Mouse (Mus musculus) kidney, postnatal 4 days (tissue): ENCODE data around the gene BC025920.

Source experiments
- DNase-seq, 2 experiments: peaks; one replicate each; pipeline ENCODE4 v3.0.0; 2021; ENCODE audit warnings: mixed read lengths in 2 of 2

The BC025920 gene

DNA sequence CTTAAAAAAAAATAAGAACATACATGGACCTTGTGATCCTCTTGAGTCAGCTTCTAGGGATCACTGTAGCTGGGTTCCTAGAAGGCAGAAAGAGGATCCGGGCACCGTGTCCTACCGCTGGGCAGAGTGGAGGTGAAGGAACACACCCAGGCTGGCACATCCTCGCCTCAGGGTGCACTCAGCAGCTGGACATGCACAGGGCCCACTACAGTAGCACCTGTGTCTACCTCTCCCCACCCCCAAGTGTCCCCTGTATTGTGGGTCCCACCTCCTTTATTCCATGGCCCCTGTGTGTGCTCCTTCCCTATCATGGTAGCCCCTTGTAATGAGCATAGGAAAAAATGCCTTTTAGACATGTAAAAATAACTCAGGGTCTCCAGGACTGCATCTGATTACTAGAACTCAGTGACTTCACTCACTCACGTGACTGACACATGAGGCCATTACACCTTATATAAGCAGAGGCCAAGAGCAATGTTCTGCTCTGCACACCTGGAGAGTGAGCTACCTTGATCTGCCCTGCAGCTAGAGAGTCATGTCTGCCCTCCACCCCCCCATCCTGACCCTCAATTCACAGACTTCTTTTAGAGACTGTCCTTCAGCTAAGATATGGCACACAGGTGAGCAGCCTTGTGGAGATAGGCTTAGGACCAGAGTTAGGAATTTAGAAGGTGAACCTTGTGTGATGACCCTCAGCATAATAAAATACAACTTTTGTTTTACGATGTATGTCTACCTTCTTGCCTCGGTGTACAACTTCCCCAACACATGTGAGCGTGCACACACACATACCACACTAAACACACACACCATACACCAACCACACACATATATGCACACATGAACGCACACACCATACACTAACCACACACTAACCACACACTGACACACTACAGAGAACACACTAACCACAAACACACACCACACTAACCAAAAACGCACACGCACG lies 1.8 kb upstream of the BC025920 start:
- no peak for DNase-seq

DNA sequence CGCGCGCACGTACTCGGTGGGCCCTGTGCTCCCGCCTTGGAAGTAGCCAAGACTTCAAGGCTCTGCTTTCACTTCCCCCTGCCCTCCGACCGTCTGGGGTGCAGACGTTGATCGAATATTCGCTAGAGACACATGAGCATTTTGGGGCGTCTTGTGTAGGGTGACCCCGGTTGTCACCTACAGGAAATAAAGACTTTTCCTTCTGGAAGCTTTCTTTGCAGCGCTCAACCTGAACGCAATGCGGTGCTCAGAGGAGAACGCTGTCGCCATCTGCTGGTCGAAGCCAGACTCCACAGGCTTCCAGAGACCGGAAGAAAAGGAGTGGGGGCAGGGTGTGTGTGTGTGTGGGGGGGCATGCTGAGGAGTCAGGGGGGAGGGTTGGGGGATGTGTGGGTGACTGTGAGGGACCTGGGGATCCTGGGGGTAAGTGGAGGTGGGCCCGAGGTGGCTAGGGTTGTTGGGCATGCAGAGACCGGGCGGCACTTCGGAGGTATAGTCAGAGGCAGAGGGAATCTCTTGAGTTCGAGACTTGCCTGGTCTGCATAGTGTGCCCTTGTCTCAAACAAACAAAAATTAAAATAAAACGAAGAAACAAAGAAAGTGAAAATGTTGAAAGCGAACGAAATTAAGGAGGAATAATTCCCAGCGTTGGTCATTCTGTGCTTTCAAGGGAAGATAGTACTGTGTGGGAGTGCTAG lies 953 bp upstream of the BC025920 start:
- DNase-seq: peak; percentile 94

DNA sequence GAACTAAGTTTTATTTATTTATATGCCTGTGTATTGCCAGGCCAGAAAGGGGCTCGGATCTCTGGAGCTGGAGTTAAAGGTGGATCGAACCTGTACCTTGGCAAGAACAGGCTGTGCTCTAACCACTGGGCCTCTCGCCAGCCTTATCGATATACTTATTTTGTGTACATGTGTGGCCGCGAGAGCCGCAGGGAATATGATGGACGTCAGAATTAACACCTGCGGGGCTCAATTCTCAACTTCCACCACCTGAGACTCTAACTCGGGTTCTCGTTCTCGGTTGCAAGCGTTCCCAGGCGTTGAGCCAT lies 450 bp upstream of the BC025920 start:
- DNase-seq: no peak

DNA sequence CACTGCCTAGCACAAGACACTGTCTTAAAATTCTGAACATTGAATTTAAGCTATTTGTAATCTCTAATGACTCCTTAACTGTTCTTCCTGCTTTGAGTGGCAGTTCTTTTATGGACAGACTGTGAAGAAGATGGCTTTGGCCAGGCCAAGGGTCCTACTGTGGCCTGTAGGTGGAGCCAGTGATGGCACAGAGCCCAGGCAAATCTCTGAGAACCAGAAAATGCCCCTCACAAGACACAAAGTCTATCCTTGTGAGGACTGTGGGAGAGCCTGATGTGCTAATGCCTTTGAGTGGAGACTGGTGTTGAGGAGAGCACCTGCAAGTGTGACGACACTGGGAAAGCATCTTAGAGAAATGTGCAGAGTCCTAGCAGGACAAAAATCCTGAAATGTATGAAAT lies 2.2 kb downstream of the BC025920 start:
- no peak for DNase-seq

DNA sequence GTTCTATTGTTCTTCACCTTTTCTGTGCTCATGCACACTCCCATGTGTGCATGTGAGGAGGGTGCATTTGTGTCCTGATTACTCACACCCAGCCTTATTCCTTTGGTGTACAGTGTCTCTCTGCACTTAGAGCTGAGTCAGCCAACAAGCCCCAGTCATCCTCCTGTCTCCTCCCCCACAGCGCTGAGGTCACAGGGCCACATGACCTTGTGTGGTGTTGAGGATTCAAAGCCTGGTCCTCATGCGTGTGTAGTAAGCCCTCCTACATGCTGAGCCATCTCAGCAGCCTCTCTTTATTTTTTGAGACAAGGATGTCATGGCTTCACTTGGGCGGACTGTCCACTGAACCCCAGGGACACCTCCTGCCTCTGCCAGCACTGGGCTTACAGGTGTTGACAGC lies 6.7 kb downstream of the BC025920 start:
- DNase-seq: no peak

DNA sequence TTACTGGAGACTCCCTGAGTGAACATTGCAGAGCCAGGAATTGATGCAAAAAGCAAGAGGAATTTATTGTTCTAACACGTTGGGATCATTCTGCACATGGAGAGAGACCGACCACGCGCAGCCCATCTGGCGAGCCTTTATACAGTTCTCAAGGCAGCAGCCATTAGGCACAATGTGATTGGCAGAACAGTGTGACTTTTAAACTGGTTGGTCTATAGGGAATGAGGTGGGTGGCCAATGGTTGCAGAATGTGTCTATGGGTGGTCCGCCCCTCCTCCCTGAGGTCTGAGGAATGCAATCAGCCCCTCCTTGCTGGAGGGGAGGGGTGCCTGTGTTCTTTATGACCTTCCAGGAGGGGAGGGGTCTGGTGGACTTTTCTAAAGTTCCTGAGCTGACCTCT lies 9.4 kb downstream of the BC025920 start:
- DNase-seq: peak in 1 of 2 experiments; percentile 26

DNA sequence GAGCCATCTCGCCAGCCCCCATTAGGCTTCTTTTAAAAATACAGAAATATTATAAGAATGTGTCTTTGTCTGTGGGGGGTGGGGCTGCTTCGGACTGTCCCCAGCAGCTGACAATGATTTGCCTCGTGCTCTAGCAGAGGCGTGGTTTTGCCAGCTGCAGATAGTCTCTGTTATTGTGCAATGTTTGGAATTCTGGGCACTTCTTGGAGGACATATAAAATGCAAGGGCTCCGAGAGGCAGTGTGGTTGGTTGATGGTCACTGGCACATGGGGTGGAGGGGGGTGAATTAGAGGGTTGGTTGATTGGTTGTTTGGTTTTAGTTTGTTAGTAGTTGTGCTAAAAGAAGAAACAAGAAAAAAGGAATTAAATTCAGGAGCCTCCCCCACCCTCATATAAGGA lies 13.9 kb downstream of the BC025920 start:
- DNase-seq: no peak

DNA sequence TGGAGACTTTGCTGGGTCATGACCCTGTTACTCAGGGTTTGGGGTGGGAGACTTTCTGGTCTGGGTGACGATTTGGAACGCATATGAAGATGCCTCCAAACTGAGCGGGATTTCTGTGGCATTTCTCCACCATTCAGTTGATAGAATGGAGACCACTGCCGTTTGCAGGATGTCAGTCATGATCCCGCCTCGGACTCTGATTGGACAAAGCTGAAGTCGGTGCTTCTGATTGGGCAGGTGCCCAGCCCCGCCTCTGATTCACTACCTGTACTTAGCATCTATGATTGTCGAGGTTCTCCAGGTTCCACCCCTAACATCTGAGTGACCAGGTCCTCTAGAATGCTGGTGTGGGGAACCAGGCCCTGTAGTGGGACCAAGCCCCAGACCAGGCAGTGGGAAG lies 14.7 kb downstream of the BC025920 start:
- no peak for DNase-seq

DNA sequence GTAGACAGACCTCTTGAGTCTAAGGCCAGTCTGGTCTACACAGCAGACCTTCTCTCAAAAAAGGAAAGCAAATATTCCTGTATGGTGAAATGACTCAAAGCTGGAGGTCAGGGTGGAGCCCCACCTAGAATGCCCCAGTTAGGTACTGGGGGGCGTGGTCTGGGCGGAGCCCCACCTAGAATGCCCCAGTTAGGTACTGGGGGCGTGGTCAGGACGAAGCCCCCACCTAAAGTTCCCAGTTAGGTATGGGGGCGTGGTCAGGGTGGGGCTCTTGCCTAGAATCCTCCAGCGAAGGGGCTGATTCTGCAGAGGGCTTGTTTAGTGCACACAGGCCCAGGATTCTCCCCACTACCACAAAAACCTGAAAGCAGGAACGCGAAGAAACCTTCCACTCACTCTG lies 17.4 kb downstream of the BC025920 start:
- no peak for DNase-seq

DNA sequence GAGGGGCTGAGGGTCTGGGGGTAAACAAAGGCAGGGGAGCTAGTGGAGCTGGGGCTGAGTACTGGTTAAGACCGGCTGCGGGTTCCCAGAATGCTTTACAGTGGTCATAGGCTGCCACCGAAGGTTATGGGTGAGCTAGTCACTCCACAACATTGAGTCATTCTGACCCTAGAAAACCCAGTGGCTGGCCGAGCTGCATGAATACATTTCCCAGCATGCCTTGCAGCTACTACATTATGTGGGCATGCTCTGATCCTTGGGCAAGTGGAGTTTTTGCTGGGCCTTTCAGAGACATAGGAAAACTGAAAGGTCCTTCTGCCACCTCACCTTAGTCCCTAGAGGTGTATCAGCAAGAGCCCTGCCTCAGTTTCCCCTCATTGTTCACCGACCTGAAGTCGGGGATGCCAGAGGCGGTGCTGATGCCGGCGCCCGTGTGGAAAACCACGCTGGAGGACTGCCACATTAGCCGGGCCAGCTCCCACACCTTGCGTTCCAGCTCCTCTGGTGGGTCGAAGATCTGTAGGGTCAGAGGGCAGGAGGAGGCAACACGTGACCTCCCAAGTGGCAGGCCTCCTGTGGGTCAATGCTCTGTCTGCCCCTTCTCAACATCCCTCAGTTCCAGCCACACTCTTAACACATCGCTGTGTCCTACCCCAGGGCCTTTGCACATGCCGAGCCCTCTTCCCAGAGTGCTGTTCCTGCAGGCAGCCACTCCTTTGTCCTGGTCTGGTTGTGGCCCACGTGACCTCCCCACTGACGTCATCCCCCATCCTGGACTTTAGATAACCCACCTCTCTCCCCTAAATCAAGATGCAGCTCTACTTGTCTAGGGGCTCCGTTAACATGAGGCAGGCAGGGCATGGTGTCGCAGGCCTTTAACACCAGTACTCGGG lies 20.3 kb downstream of the BC025920 start:
- DNase-seq: peak in 1 of 2 experiments; percentile 26

DNA sequence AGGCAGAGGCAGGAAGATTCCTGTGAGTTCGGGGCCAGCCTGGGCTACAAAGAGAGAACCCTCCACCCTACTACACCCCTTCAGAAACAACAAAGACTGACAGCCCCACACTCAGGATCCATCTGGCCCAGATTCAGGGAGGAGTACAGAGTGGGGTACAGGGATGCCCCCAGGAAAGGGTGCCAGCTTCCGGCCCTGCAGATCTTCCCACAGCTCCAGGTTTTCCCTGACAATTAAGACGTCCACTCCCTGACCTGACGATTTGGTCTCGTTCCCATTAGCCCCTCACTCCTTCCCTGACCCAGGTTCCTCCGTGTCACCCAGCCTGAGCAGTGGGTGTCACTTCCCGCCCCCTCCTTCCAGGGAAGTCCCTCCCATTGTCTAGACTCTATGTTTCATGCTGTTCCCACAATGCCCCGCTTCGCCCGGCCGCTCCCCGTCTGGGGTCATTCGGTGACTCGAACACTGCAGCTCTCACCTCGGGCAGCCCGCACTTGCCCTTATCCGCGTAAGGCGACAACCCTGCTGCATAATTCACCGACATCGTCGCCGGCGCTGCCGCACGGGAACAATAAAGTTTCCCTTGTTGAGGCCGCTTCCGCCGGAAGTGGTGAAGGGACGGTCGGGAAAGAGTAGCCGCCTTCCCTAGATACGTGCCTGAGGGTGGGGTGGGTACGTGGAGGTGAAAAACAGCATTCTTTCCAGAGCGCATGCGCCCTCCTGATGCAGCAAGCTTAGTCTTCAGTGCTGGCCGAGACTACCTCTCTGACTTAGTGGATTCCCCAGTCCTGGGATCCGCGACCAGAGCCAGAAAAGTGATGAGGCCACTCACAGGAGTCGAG lies 21.1 kb downstream of the BC025920 start, which contains the start of gene Sirt6:
TSS of gene Sirt6 (minus strand) at position 804 of the 842 bp plus-strand sequence.
- DNase-seq: peak; percentile 92 to 96

DNA sequence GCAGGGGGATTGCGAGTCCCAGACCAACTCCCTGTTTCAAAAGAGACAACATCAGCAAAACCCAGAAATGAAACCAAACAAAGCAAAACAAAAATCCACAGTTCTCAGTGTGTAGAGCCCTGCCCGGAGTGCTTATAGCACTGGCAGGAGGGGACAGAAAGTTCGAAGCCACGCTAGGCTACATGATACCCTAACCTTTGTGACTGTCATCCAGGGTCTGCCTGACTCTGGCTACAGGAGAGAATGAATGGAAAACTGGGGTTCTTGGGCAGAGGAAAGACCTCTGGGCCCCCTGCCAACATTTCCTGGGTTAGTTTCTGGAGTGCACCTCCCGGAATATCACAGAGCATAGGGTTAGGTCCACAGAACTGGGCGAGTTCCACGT lies 21.8 kb downstream of the BC025920 start:
- peak; percentile 46 to 60 for DNase-seq

DNA sequence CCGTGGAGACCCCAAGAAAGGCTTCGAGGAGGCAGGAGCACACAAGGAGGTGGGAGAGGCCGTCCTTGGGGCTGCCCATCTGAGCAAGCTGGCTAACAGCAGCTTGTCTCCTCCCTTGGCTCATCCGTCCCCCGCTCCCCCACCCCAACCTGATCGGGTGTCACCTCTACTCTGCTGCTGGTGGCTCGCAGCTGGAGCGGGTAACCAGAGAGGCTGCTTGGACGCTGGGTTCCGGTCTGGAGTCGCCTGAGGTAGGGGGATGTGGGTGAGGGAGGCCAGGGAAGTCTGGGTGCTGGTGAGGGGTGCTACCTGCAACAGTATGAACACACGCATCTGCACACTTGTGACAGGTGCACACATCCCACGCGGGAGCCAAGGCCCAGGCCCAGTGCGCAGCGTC lies 22.3 kb downstream of the BC025920 start, which contains the start of gene Ankrd24:
TSS of gene Ankrd24 (plus strand) at position 151 of the 400 bp plus-strand sequence.
- peak in 1 of 2 experiments; percentile 19 for DNase-seq

DNA sequence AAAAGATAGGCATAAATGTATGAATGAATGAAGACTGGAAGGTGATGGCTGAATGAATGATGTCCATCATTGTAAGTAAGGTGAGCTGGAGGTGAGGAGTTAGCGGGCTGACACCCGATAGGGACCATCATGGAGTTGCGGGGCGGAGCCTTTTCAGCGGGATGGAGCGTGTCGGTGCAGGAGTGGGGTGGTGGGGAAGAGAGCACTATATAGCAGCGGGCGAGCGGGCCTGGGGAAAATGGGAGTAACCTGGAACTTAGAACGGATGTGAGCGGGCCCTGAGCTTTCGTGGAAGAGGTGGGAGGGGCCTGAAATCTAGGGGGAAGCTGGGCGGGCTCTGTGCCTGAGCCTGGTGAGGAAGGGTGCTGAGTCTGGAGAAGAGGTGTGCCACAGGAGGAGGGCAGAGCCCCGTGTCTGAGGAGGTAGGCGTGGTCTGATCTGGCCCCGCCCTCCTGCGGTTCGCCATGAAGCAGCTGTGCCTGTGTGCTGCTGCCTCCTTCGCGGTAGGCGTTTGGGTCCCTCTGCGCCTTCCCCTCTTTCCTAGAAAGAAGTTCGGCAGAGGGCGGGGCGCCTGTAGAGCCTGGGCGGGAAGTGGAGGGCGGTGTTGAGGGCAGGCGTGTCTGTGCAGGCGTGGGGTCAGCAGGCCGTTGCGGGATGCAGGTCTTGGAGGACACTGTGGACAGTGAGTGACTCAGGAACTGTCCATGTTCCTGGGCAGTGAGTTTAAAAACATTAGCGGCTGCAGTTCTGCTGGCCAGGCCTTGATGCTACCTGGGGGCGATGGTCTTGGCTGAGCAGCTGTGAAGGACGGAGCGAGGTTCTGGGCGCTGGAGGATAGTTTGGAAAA lies 27.4 kb downstream of the BC025920 start:
- peak; percentile 95 to 96 for DNase-seq

DNA sequence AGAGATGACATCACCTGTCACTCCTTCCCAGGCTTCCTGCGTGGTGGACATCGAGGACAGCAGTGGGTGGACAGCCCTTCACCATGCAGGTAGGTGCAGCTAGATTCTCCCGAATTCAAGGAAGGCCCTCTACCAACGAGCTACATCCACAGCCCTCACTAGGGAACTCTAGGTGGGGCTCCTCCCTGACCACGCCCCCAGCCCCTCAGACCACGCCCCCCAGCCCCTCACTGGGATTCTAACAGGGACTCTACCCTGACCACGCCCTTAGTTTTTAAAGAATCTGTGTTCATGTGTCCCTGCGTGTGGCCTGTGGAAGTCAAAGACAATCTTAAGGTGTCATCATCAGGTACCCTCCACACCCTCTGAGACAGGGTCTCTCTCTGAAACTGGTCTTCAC lies 30.3 kb downstream of the BC025920 start:
- DNase-seq: no peak

DNA sequence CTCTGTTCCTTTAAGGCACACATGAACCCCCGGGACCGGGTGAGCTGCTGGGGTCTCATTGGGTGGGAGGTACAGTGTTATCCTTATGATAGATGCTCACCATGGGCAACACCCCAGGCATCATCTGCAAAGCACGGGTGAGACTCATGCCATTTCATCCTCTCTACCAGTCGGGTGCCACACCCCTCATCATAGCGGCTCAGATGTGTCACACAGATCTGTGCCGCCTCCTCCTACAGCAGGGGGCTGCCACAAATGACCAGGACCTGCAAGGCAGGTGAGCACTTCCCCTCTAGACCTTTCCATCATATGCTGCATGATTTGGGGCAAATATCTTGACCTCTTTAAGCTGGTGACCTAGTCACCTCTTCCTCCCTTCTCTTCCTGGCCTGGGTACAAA lies 32.0 kb downstream of the BC025920 start:
- no peak for DNase-seq

DNA sequence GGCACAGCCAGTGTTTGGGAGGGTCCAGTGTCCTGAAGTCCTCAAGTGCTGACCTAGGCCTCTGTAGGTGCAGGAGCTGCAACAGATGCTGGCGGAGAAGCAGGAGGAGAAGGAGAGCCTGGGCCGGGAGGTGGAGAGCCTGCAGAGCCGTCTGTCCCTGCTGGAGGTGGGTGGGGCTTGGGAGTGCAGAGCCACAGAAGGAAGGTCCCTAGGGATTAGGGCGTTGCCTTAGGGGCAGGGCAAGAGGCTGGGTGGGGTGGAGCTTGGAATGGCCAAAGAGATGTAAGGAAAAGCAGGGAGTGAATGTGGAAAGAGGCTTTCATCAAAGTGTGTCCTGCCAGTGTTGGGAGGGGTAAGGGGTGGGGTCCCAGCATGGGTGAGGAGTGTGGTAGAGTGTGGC lies 34.8 kb downstream of the BC025920 start:
- peak; percentile 38 to 46 for DNase-seq

DNA sequence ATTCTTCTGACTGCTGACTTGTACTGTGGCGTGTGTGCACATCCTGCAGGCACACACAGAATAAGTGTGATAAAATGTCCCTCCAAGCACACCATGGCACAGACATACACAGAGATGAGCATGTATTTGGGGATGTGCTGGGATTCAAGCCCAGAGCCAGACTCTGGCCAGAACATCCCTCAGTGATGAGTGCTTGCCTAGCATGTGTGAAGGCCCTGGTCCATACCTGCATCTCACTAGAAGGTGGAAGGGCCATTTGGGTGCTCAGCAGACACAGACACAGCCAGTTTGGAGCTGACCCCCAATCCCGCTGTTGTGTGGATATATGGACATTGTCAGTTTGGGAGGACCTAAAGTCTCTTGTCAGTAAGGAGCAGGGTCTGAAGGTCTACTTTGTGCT lies 35.5 kb downstream of the BC025920 start:
- DNase-seq: no peak

DNA sequence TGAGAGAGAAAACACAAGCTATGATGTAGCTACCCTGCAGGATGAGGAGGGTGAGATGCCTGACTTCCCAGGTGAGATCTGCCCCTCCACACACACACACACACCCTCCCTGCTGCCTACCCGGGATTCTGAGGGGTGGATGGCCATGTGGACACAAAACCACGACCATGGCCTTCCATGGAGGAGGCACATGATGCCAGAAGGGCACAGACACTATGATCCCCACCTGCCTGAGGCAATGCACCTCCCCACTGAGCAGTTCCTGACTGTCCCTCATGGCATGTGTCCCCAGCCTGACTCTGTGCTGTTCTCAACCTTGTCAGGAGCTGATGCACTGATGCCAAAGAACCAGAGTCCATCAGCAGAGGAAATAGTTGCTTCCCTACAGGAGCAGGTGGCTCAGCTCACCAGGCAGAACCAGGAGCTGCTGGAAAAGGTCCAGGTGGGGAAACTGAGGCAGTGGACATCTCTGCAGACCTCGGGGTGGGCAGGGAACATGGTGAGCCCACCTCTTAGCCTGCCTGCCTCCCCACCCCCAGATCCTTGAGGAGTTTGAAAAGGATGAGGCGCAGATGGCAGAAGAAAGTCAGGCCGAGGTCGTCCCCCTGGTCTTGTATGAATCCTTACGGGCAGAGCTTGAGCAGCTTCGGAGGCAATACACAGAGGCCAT lies 36.0 kb downstream of the BC025920 start:
- no peak for DNase-seq

DNA sequence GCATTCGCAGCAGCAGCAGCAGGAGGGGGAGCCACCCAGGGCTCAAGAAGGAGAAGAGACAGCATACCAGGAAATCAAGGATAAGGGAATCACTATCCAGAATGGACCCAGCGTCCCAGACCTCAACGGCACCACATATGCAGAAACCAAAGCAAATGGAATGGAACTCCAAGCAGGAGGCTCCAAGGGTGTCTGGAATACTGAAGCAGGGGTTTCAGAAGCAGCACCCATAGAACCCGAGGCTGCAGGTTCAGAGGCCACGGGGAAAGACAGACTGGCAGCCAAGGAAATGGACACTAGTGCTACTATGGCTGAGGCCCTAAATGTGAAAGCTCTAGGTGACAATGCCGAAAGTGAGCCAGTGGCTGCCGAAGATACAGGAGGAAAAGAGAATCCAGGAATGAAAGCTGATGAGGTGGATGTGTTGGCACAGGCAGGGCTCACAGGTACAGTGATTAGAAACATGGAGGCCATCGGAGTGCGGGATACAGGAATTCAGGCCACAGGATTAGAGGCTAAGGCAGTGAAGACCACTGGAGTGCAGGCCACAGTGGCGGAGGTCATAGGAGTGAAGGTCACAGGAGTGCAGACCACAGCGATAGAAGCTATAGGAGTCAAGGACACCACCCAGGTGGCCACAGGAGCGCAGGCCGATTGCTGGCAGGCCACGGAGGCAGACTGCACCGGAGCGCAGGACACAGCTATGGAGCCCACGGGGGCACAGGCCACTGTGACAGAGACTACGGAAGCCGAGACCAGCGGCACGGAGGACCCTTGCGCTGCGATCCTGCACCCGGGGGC lies 36.8 kb downstream of the BC025920 start:
- peak in 1 of 2 experiments; percentile 19 for DNase-seq
